Mouse (Mus musculus) ES-CJ7 (cell line): Measurements from ENCODE around the gene Susd2.
A peak's percentile ranks its signal among the peaks of the same experiment; 100 is the strongest.

Experiments used
- DNase-seq: peaks from one replicate; pipeline ENCODE4 v3.0.0; 2011; ENCODE audit warnings: low read depth, low spot score

Susd2 gene

GRCm38 (mm10) chr10:75625920-75626319, 17.9 kb downstream of the Susd2 start:
- no peak for DNase-seq

GRCm38 (mm10) chr10:75620818-75621217, 23.0 kb downstream of the Susd2 start:
- DNase-seq: peak; percentile 50

- DNase-seq: no peak
Measured at GRCm38 (mm10) chr10:75616044-75616443, 27.8 kb downstream of the Susd2 start.

- peak; percentile 22 for DNase-seq
Measured at GRCm38 (mm10) chr10:75610486-75610885, 33.3 kb downstream of the Susd2 start.

- no peak for DNase-seq
Measured at GRCm38 (mm10) chr10:75608975-75609374, 34.8 kb downstream of the Susd2 start.

GRCm38 (mm10) chr10:75607253-75607652, 36.6 kb downstream of the Susd2 start:
- DNase-seq: no peak

GRCm38 (mm10) chr10:75605162-75605846, 38.5 kb downstream of the Susd2 start:
- DNase-seq: peak; percentile 71

- DNase-seq: no peak
Measured at GRCm38 (mm10) chr10:75600189-75600730, 43.5 kb downstream of the Susd2 start.

- no peak for DNase-seq
Measured at GRCm38 (mm10) chr10:75595981-75596380, 47.8 kb downstream of the Susd2 start.

- no peak for DNase-seq
Measured at GRCm38 (mm10) chr10:75592585-75592984, 51.2 kb downstream of the Susd2 start.

GRCm38 (mm10) chr10:75591211-75591894, 52.5 kb downstream of the Susd2 start:
- no peak for DNase-seq

GRCm38 (mm10) chr10:75589651-75590050, 54.2 kb downstream of the Susd2 start:
- DNase-seq: no peak

GRCm38 (mm10) chr10:75589129-75589528, 54.7 kb downstream of the Susd2 start, which contains the start of gene Ggt5:
Ggt5 (plus strand) TSS chr10:75589340.
- DNase-seq: no peak

GRCm38 (mm10) chr10:75588336-75588735, 55.5 kb downstream of the Susd2 start:
- no peak for DNase-seq

- no peak for DNase-seq
Measured at GRCm38 (mm10) chr10:75587781-75588180, 56.0 kb downstream of the Susd2 start.
